Mouse (Mus musculus) T-cell, adult 2 months (primary cell): ENCODE results near the gene Gtf2ird1.
"Not testable (repeated sequence)": the region's sequence is repeated elsewhere in the genome, so short reads cannot be mapped to it uniquely, and the experiment has no call there.

Source experiments
- DNase-seq: peaks from one replicate; pipeline ENCODE4 v3.0.0; 2022; ENCODE audit warnings: low spot score

The Gtf2ird1 gene

GRCm38 (mm10) chr5:134408119-134408518 lies 48.4 kb downstream of the Gtf2ird1 start:
- DNase-seq = no peak

- DNase-seq = no peak
Measured at GRCm38 (mm10) chr5:134401841-134402240, 54.7 kb downstream of the Gtf2ird1 start.

GRCm38 (mm10) chr5:134397434-134398163 lies 58.9 kb downstream of the Gtf2ird1 start:
- DNase-seq = no peak

GRCm38 (mm10) chr5:134396519-134396918 lies 60.0 kb downstream of the Gtf2ird1 start:
- DNase-seq = no peak

- peak; percentile 26 for DNase-seq
Measured at GRCm38 (mm10) chr5:134394624-134395023, 61.9 kb downstream of the Gtf2ird1 start.

- DNase-seq = no peak
Measured at GRCm38 (mm10) chr5:134393624-134394023, 62.9 kb downstream of the Gtf2ird1 start.

- peak; percentile 68 for DNase-seq
Measured at GRCm38 (mm10) chr5:134385106-134385505, 71.4 kb downstream of the Gtf2ird1 start.

- no peak for DNase-seq
Measured at GRCm38 (mm10) chr5:134375256-134375655, 81.3 kb downstream of the Gtf2ird1 start.

GRCm38 (mm10) chr5:134374546-134374945 lies 82.0 kb downstream of the Gtf2ird1 start:
- no peak for DNase-seq

- DNase-seq = peak; percentile 63
Measured at GRCm38 (mm10) chr5:134373912-134374488, 82.5 kb downstream of the Gtf2ird1 start.

- DNase-seq = peak; percentile 39
Measured at GRCm38 (mm10) chr5:134372926-134373658, 83.4 kb downstream of the Gtf2ird1 start.

GRCm38 (mm10) chr5:134371511-134372289 lies 84.8 kb downstream of the Gtf2ird1 start:
- DNase-seq = no peak

GRCm38 (mm10) chr5:134370831-134371230 lies 85.7 kb downstream of the Gtf2ird1 start:
- peak; percentile 55 for DNase-seq

GRCm38 (mm10) chr5:134359101-134359500 lies 97.4 kb downstream of the Gtf2ird1 start:
- no peak for DNase-seq

GRCm38 (mm10) chr5:134355372-134355771 lies 101.1 kb downstream of the Gtf2ird1 start:
- DNase-seq = not testable (repeated sequence)

- no peak for DNase-seq
Measured at GRCm38 (mm10) chr5:134353117-134353516, 103.4 kb downstream of the Gtf2ird1 start.

GRCm38 (mm10) chr5:134352527-134353001 lies 104.0 kb downstream of the Gtf2ird1 start:
- DNase-seq = no peak

GRCm38 (mm10) chr5:134350660-134351059 lies 105.9 kb downstream of the Gtf2ird1 start:
- peak; percentile 81 for DNase-seq

- peak; percentile 43 for DNase-seq
Measured at GRCm38 (mm10) chr5:134347066-134347465, 109.5 kb downstream of the Gtf2ird1 start.

- peak; percentile 55 for DNase-seq
Measured at GRCm38 (mm10) chr5:134345449-134345848, 111.1 kb downstream of the Gtf2ird1 start.

GRCm38 (mm10) chr5:134344076-134344475 lies 112.4 kb downstream of the Gtf2ird1 start:
- no peak for DNase-seq

GRCm38 (mm10) chr5:134343530-134343929 lies 113.0 kb downstream of the Gtf2ird1 start:
- DNase-seq = not testable (repeated sequence)
